In genomic region chr14:32534137-32534536, GRCm38 (mm10) we compare ENCODE assay signal across 12 mouse cellular contexts. TPM values are rescaled to one million over a fixed set of nuclear protein-coding genes. Genes with fewer than 3 reads are reported as not detected.
A peak's percentile ranks its signal among the peaks of the same experiment; 100 is the strongest.
DNase-seq lines count a peak whose midpoint lies in the region; ATAC-seq and TF ChIP-seq lines count a peak whose summit lies in the region.
"Had no signal": no experiment of that assay in that cellular context is flagged by ENCODE, and none has a peak within 500 bp of the region (broad histone marks: within the 10 kb centered on the region; RNA-seq: fewer than 3 reads in every experiment).

No protein-coding gene starts in this region.

- ATAC-seq in lung, postnatal 0 days = no peak
- ATAC-seq: midbrain, embryonic 13.5 days had no signal

- DNase-seq in gastrocnemius, adult 2 months = peak; percentile 28
- DNase-seq in gastrocnemius, postnatal 4 days (ENCODE audit: low spot score in 2 of 2) = no peak
- peak; percentile 26 for DNase-seq in lung, postnatal 0 days (ENCODE audit: low spot score)
- no peak for DNase-seq in lung, postnatal 36 days
- peak; percentile 58 for DNase-seq in retina, embryonic 14.5 days (ENCODE audit: low spot score)
- no peak for DNase-seq in urinary bladder, postnatal 4 days (ENCODE audit: low spot score in 2 of 2)
- no peak for DNase-seq in urinary bladder, postnatal 14 days (ENCODE audit: low spot score)
- DNase-seq: adrenal gland, postnatal 14 days; heart, postnatal 14 days had no signal

- H3K27ac ChIP-seq in gastrocnemius, adult 2 months = peak overlapping the region; percentile 89
- H3K27ac ChIP-seq in lung, postnatal 0 days (ENCODE audit: low read length) = no peak overlapping the region
- no peak overlapping the region for H3K27ac ChIP-seq in bone marrow, adult 2 months (ENCODE audit: control insufficient read depth, insufficient read depth, low read depth, low read length, poor library complexity)
- H3K27ac ChIP-seq: limb, embryonic 12.5 days; midbrain, embryonic 13.5 days had no signal

- H3K4me2 ChIP-seq in lung, postnatal 0 days (replicated peaks; ENCODE audit: low read depth, low read length) = no peak overlapping the region
- H3K4me2 ChIP-seq: limb, embryonic 12.5 days; midbrain, embryonic 13.5 days had no signal

- H3K36me3 ChIP-seq in lung, postnatal 0 days (ENCODE audit: insufficient read depth, low read length) = no peaks in the 10 kb centered on the region

- no peak for TF ChIP-seq EP300 in lung, postnatal 0 days (IDR thresholded peaks at IDR 0.05)

- H3K9ac ChIP-seq in lung, postnatal 0 days (replicated peaks; ENCODE audit: low read depth) = no peak overlapping the region
- H3K9ac ChIP-seq: limb, embryonic 12.5 days; midbrain, embryonic 13.5 days had no signal

- 77% methylated on average over 5 of the region's 5 CpGs for WGBS in lung, postnatal 0 days
- WGBS in bone marrow, adult 2 months = 64% methylated on average over 5 of the region's 5 CpGs

- H3K4me3 ChIP-seq in gastrocnemius, adult 2 months = no peak overlapping the region
- no peak overlapping the region for H3K4me3 ChIP-seq in lung, postnatal 0 days (ENCODE audit: low read depth, low read length)
- no peak overlapping the region for H3K4me3 ChIP-seq in bone marrow, adult 2 months (replicated peaks; ENCODE audit: control insufficient read depth, low read depth, low read length)
- H3K4me3 ChIP-seq: limb, embryonic 12.5 days; midbrain, embryonic 13.5 days had no signal

- peak; percentile 83 for TF ChIP-seq CTCF in gastrocnemius, adult 2 months (IDR thresholded peaks at IDR 0.05)
- peak; percentile 64 for TF ChIP-seq CTCF in lung, postnatal 0 days (IDR thresholded peaks at IDR 0.05)
- TF ChIP-seq CTCF in bone marrow, adult 2 months (IDR thresholded peaks at IDR 0.05; ENCODE audit: control insufficient read depth, insufficient read depth, low read length) = peak; percentile 62

- intact Hi-C loops in gastrocnemius, adult 2 months (cut with DNase I) = loop anchor here (10.0 kb wide), 1 partner anchor 171 kb away; no protein-coding TSS in a partner anchor

- TF ChIP-seq POLR2A in bone marrow, adult 2 months (IDR thresholded peaks at IDR 0.05; ENCODE audit: borderline replicate concordance, control insufficient read depth, low read depth, low read length) = no peak

- no peaks in the 10 kb centered on the region for H3K9me3 ChIP-seq in lung, postnatal 0 days (ENCODE audit: low read length)
- H3K9me3 ChIP-seq: limb, embryonic 12.5 days; midbrain, embryonic 13.5 days had no signal

- no peaks in the 10 kb centered on the region for H3K27me3 ChIP-seq in lung, postnatal 0 days (replicated peaks; ENCODE audit: insufficient read depth, low read length)
- H3K27me3 ChIP-seq: limb, embryonic 12.5 days; midbrain, embryonic 13.5 days had no signal

- no peaks in the 10 kb centered on the region; the same call in 1 of the 2 replicates for H3K4me1 ChIP-seq in lung, postnatal 0 days (ENCODE audit: insufficient read depth, low read depth, low read length)
- no peaks in the 10 kb centered on the region; the same call in 1 of the 2 replicates for H3K4me1 ChIP-seq in bone marrow, adult 2 months (ENCODE audit: control insufficient read depth, insufficient read depth, low read length)

RNA-seq across cellular contexts. Expression of gene Ercc6, which starts 20.8 kb away (rescaled TPM):
- 1 to 10 TPM; 4.4 to 4.5 TPM for total RNA-seq in gastrocnemius, adult 2 months (2021)
- total RNA-seq in gastrocnemius, postnatal 4 days (2021) = 10 to 100 TPM in 1 of 2 experiments, 1 to 10 TPM in 1; 10.0 to 13.6 TPM
- polyA plus RNA-seq in lung, postnatal 0 days (2015; fragmentation: Nextera tagmentation; extraction: Ambion mirVana) = 12.9 and 15.6 TPM in 2 replicates
- polyA plus RNA-seq in bone marrow, adult 2 months (2011; ENCODE audit: insufficient read depth, insufficient read length, low replicate concordance, missing spikeins) = 5.5 and 6.9 TPM in 2 replicates

Comparison
In these comparisons a context has a peak if more than half of its experiments do, and no peak if none do; other contexts are left out.
1. DNase-seq: peak in gastrocnemius, adult 2 months (single experiment), lung, postnatal 0 days (single experiment) and retina, embryonic 14.5 days (single experiment); none in gastrocnemius, postnatal 4 days (0 of 2), lung, postnatal 36 days (single experiment), urinary bladder, postnatal 4 days (0 of 2) and urinary bladder, postnatal 14 days (single experiment).
2. Peak in every context shown above with its lines, with median percentiles within 50 percentile points of each other: CTCF ChIP-seq.